Mouse (Mus musculus) lung, adult 18-20 months (tissue): ENCODE measurements around the gene Fbln2.
"Not testable (repeated sequence)": the region's sequence is repeated elsewhere in the genome, so short reads cannot be mapped to it uniquely, and the experiment has no call there.

ENCODE experiments used
- DNase-seq, 2 experiments: peaks; one replicate each; pipeline ENCODE4 v3.0.0; 2022; ENCODE audit warnings: mixed read lengths in 2 of 2

The Fbln2 gene

GRCm38 (mm10) chr6:91212155-91212554 lies at the start of gene Fbln2:
Gene Fbln2 (plus strand): TSS chr6:91212455.
- not testable (repeated sequence) for DNase-seq

GRCm38 (mm10) chr6:91163195-91163911 lies 48.9 kb upstream of the Fbln2 start:
- no peak for DNase-seq

- no peak for DNase-seq
These were observed 47.7 kb upstream of the Fbln2 start for GRCm38 (mm10) chr6:91164584-91164983.

GRCm38 (mm10) chr6:91165210-91165609 lies 47.0 kb upstream of the Fbln2 start:
- DNase-seq = peak; percentile 44 to 58

- no peak for DNase-seq
These were observed 44.4 kb upstream of the Fbln2 start for GRCm38 (mm10) chr6:91167828-91168227.

- DNase-seq = no peak
These were observed 43.1 kb upstream of the Fbln2 start for GRCm38 (mm10) chr6:91169129-91169528.

GRCm38 (mm10) chr6:91171396-91171895 lies 40.8 kb upstream of the Fbln2 start:
- no peak for DNase-seq

- no peak for DNase-seq
These were observed 39.9 kb upstream of the Fbln2 start for GRCm38 (mm10) chr6:91172381-91172780.

GRCm38 (mm10) chr6:91173221-91173880 lies 38.9 kb upstream of the Fbln2 start:
- DNase-seq = peak; percentile 52 to 54

GRCm38 (mm10) chr6:91174211-91174610 lies 38.0 kb upstream of the Fbln2 start:
- DNase-seq = no peak

GRCm38 (mm10) chr6:91180767-91181171 lies 31.5 kb upstream of the Fbln2 start:
- DNase-seq = peak in 1 of 2 experiments; percentile 26

GRCm38 (mm10) chr6:91181320-91181719 lies 30.9 kb upstream of the Fbln2 start:
- DNase-seq = peak; percentile 78 to 80

- no peak for DNase-seq
These were observed 30.2 kb upstream of the Fbln2 start for GRCm38 (mm10) chr6:91182075-91182490.

- no peak for DNase-seq
These were observed 29.2 kb upstream of the Fbln2 start for GRCm38 (mm10) chr6:91183041-91183440.

- DNase-seq = peak in 1 of 2 experiments; percentile 30
These were observed 28.3 kb upstream of the Fbln2 start for GRCm38 (mm10) chr6:91183980-91184379.

GRCm38 (mm10) chr6:91184776-91185175 lies 27.5 kb upstream of the Fbln2 start:
- DNase-seq = no peak

- DNase-seq = peak in 1 of 2 experiments; percentile 22
These were observed 26.8 kb upstream of the Fbln2 start for GRCm38 (mm10) chr6:91185502-91185901.

GRCm38 (mm10) chr6:91186161-91186931 lies 25.9 kb upstream of the Fbln2 start:
- DNase-seq = peak in 1 of 2 experiments; percentile 27

- no peak for DNase-seq
These were observed 25.3 kb upstream of the Fbln2 start for GRCm38 (mm10) chr6:91186934-91187333.

- no peak for DNase-seq
These were observed 24.4 kb upstream of the Fbln2 start for GRCm38 (mm10) chr6:91187871-91188270.

- DNase-seq = no peak
These were observed 22.3 kb upstream of the Fbln2 start for GRCm38 (mm10) chr6:91189971-91190370.

GRCm38 (mm10) chr6:91191465-91191864 lies 20.8 kb upstream of the Fbln2 start:
- DNase-seq = no peak

- DNase-seq = no peak
These were observed 19.8 kb upstream of the Fbln2 start for GRCm38 (mm10) chr6:91192421-91192820.
